Mouse (Mus musculus): ENCODE measurements around the gene Exoc6b.

DNA sequence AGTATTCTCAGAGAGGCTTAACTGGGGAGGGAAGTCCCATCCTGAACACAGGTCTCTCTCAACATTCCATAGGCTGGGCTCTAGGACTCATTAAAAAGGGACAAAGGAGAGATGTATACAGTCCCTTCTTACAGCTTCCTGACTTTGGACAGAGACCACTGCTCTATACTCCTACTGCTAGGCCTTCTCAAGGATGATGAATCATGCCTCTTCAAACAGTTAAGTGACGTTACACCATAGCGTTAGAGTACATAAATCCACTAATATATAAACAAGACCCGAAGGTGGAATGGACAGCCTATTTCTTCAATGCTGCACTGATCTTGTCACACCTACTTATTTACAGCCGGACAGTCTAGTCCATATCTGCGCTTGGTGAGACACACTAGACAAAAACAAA lies 369.7 kb downstream of the Exoc6b start:
- TF ChIP-seq CTCF (IDR thresholded peaks at IDR 0.05; ENCODE audit: insufficient read depth, low read depth, low read length) (no peak), POLR2A (IDR thresholded peaks at IDR 0.05; ENCODE audit: insufficient read depth, low read depth, low read length) (no peak)

Data from olfactory bulb, adult 2 months (tissue).